Mouse (Mus musculus) forebrain, embryonic 13.5 days (tissue): ENCODE data around the gene B3gnt2. TPM values are rescaled to one million over a fixed set of nuclear protein-coding genes. Genes with fewer than 3 reads are reported as not detected.

Experiments
- ATAC-seq: fragments of 200-750 bp; cut with Nextera tagmentation; 2 replicates; pipeline ENCODE4 v1.8.0; 2017
- H3K27ac ChIP-seq: fragments of 300-500 bp; sonication (generic); 2 replicates; pipeline ENCODE4 v1.5.1; 2015; ENCODE audit warnings: inconsistent platforms, mild to moderate bottlenecking, moderate library complexity
- H3K27me3 ChIP-seq: fragments of 300-500 bp; sonication (generic); 2 replicates; pipeline ENCODE4 v1.6.1; 2015; ENCODE audit warnings: mild to moderate bottlenecking, inconsistent platforms
- H3K36me3 ChIP-seq: fragments of 300-500 bp; sonication (generic); 2 replicates; pipeline ENCODE4 v1.6.1; 2015; ENCODE audit warnings: mild to moderate bottlenecking, inconsistent platforms; ENCODE audit not compliant: poor library complexity, severe bottlenecking
- H3K4me1 ChIP-seq: fragments of 300-500 bp; sonication (generic); 2 replicates; pipeline ENCODE4 v1.6.1; 2015; ENCODE audit warnings: inconsistent platforms
- H3K4me2 ChIP-seq: fragments of 300-500 bp; sonication (generic); 2 replicates; pipeline ENCODE4 v1.6.1; 2015; ENCODE audit warnings: inconsistent platforms, mild to moderate bottlenecking, moderate library complexity
- H3K4me3 ChIP-seq: fragments of 300-500 bp; sonication (generic); 2 replicates; pipeline ENCODE4 v1.5.1; 2015; ENCODE audit warnings: mild to moderate bottlenecking, inconsistent platforms
- H3K9ac ChIP-seq: fragments of 300-500 bp; sonication (generic); 2 replicates; pipeline ENCODE4 v1.6.1; 2015; ENCODE audit warnings: mild to moderate bottlenecking, inconsistent platforms
- H3K9me3 ChIP-seq: fragments of 300-500 bp; sonication (generic); replicated peaks from 2 replicates; pipeline ENCODE4 v1.6.1; 2016; ENCODE audit warnings: inconsistent platforms
- whole genome bisulfite sequencing: fragments of 180-500 bp; shearing (Covaris S2); methylation state at CpG from one replicate; pipeline ENCODE4 v1.1.7; 2015; 5-methylcytosine and 5-hydroxymethylcytosine counted together
- polyA plus RNA-seq: library from polyadenylated mRNA; unstranded; fragments of >200 nt; fragmentation: Nextera tagmentation; extraction: Ambion mirVana; gene quantifications from 2 replicates; pipeline ENCODE4 v1.2.1, GENCODE M21; 2015

Gene B3gnt2
- polyA plus RNA-seq, 1 experiment from 2014 or later, result 2.2 TPM

DNA sequence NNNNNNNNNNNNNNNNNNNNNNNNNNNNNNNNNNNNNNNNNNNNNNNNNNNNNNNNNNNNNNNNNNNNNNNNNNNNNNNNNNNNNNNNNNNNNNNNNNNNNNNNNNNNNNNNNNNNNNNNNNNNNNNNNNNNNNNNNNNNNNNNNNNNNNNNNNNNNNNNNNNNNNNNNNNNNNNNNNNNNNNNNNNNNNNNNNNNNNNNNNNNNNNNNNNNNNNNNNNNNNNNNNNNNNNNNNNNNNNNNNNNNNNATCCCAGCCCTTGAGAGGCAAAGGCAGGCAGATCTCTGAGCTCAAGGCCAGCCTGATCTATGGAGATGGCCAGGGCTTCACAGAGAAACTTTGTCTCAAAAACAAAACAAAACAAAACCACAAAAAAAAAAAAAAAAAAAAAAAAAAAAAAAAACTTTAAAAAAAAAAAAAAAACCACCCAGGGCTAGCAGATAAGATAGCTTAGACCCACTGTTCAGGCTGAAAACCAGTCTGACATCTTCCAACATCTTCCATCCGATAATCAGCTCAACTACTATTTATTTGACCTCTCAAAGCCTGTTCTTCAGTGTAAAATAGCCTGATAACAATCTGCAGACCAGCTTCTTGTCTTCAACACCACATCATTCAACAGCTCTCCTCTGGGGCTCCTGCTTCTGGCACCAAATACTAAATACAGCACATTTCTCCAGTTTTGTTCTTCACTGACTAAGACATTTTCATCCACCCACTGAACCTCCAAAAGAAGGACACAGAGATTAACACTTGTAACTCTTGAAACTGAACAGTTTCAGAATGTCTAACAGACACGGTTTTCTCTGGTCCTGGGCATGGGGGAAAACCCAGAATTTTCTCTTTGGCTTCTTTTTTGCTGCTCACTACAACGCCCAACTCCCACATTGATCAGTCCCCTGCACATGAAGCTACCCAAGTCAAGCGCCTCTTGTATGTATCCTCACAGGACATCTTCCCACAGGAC is 15.7 kb downstream of the B3gnt2 start:
- ATAC-seq, result no peak
- H3K4me3 ChIP-seq, result no peak overlapping the region
- H3K27ac ChIP-seq, result no peak overlapping the region
- H3K9ac ChIP-seq, result no peak overlapping the region
- H3K36me3 ChIP-seq, result no peaks in the 10 kb centered on the region
- H3K4me1 ChIP-seq, result 0 out of 2 replicates have a peak, but pooled peaks cover 2% of the 10 kb centered on the region
- H3K27me3 ChIP-seq, result no peaks in the 10 kb centered on the region
- H3K4me2 ChIP-seq, result no peak overlapping the region
- WGBS, result 87% methylated on average over 4 of the region's 4 CpGs
- no peaks in the 10 kb centered on the region for H3K9me3 ChIP-seq

DNA sequence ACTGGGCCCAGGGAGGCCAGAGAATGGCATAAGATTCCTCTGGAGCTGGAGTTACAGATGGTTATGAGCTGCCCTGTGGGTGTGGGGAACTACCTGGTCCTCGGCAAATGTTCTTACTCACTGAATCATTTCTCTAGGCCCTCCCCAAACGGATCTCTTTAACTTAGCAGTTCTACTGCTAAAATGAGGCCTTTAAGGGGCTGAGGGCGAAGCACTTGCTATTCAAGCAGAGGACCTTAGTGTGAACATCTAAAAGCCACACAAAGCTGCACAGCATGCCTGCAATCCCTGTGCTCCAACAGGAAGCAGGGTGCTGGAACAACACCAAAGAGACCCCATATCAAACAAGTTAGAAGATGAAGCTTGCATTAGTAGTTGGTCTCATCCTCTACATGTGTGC is 21.3 kb downstream of the B3gnt2 start:
- 69% methylated on average over 3 of the region's 3 CpGs for WGBS
- no peak overlapping the region for H3K9ac ChIP-seq
- H3K27ac ChIP-seq, result no peak overlapping the region
- no peaks in the 10 kb centered on the region for H3K36me3 ChIP-seq
- no peaks in the 10 kb centered on the region for H3K27me3 ChIP-seq
- H3K4me2 ChIP-seq, result no peak overlapping the region
- ATAC-seq, result no peak
- H3K4me1 ChIP-seq, result no peaks in the 10 kb centered on the region
- no peaks in the 10 kb centered on the region for H3K9me3 ChIP-seq
- no peak overlapping the region for H3K4me3 ChIP-seq

DNA sequence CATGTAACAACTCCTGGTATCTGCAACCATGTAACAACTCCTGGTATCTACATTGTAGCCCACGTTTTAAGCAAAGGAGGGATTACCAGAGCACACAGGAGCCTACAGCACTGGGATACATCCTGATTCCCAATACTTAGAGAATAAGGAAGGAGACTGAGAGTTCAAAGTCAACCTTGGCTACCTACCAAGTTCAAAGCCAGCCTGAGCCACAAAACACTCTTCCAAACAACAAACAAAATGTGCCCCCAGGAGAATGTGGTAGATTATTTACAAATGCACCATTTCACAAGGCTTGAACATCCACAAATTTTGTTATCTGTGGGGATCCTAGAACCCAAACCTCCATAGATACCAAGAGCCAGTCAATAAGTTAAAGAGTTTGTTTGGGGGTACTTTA is 22.4 kb downstream of the B3gnt2 start:
- Histone ChIP-seq H3K4me3 (no peak overlapping the region), H3K4me1 (no peaks in the 10 kb centered on the region), H3K9me3 (no peaks in the 10 kb centered on the region), H3K36me3 (no peaks in the 10 kb centered on the region), H3K9ac (no peak overlapping the region), H3K27me3 (no peaks in the 10 kb centered on the region), H3K27ac (no peak overlapping the region), H3K4me2 (no peak overlapping the region)
- 61% methylated on average over 1 of the region's 1 CpGs for WGBS
- no peak for ATAC-seq

DNA sequence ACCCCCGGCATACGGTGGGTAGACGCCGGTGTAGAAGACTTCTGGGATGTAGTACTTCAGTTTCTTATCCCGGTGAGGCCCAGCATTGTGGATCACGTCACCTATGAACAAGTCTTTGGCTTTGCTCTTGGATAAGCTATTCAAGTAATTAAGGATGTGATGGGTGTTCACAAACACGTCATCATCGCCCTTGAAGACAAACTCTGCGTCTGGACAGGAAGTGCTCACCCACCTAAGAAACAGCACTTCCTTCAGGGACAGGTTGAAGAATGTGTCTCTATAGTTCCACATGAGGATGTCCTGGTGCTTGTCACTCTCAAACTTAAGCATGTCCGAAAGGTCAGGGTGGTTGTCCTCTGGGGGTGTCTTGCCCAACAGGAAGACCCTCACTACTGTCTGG is 24.5 kb downstream of the B3gnt2 start:
- WGBS, result 94% methylated on average over 10 of the region's 10 CpGs
- no peak overlapping the region for H3K4me2 ChIP-seq
- H3K9ac ChIP-seq, result no peak overlapping the region
- no peaks in the 10 kb centered on the region for H3K36me3 ChIP-seq
- no peak overlapping the region for H3K27ac ChIP-seq
- no peak for ATAC-seq
- no peak overlapping the region for H3K4me3 ChIP-seq
- no peaks in the 10 kb centered on the region for H3K27me3 ChIP-seq
- no peaks in the 10 kb centered on the region for H3K9me3 ChIP-seq
- no peaks in the 10 kb centered on the region for H3K4me1 ChIP-seq

DNA sequence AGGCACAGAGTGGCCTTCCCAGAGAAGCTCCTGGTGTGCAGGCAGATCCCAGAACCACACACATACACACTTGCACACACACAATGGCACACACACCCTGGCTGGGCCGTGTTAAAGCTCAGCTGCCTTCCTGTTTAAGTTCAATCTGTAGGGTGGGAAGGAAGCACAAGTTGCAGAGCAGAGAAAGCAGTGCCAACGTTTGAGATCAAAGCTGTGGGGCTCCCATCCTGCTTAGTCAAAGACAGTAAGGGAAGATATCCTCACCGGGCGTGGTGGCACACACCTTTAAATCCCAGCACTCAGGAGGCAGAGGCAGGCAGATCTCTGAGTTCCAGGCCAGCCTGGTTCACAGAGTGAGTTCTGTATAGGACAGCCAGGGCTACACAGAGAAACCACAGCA is 28.2 kb downstream of the B3gnt2 start:
- no peak overlapping the region for H3K27ac ChIP-seq
- no peaks in the 10 kb centered on the region for H3K27me3 ChIP-seq
- H3K4me1 ChIP-seq, result no peaks in the 10 kb centered on the region
- no peak for ATAC-seq
- 84% methylated on average over 4 of the region's 4 CpGs for WGBS
- H3K9ac ChIP-seq, result no peak overlapping the region
- H3K36me3 ChIP-seq, result no peaks in the 10 kb centered on the region
- H3K9me3 ChIP-seq, result no peaks in the 10 kb centered on the region
- H3K4me3 ChIP-seq, result no peak overlapping the region
- H3K4me2 ChIP-seq, result no peak overlapping the region

DNA sequence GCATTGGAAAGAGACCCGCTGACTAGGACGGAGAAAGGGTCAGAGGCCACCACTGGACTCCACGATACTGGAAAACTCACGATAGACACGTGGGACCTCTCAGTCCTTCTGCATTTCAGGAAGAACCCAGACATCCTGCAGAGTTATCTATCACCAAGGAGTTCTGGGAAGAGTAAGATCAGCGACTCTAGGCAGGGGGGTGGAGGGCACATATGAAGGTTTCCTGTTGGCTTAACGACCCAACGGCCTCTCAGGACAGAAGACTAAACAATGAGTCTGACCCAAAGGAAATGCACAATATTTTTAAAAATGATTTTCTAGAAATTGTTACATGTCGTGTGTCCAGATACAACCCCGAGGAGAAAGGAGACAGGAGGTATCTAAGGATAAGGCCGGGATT is 28.8 kb downstream of the B3gnt2 start:
- Histone ChIP-seq H3K36me3 (no peaks in the 10 kb centered on the region), H3K9ac (no peak overlapping the region), H3K4me1 (no peaks in the 10 kb centered on the region), H3K4me2 (no peak overlapping the region), H3K27ac (no peak overlapping the region), H3K27me3 (no peaks in the 10 kb centered on the region), H3K9me3 (no peaks in the 10 kb centered on the region), H3K4me3 (no peak overlapping the region)
- 89% methylated on average over 11 of the region's 11 CpGs for WGBS
- ATAC-seq, result no peak

DNA sequence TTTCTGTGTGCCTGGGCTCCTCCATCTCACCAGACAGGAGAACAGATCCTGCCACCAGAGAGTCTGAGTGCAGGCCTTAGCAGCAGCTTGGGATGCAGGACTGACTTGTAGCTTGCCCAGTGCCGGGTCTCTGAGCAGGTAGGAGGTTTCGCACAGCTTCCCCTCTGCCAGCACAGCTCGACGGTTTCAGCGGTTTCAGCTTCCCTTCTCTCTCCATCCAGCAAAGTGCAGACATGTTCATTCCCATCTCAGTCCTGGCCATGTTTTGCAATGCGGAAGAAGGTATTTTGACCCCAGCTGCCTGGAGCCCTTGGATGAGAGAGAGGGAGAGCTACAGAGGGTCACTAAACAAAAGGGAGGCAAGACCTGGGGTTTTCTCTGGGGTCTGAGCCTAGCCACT is 30.1 kb downstream of the B3gnt2 start:
- ATAC-seq, result no peak
- no peak overlapping the region for H3K27ac ChIP-seq
- H3K9me3 ChIP-seq, result no peaks in the 10 kb centered on the region

DNA sequence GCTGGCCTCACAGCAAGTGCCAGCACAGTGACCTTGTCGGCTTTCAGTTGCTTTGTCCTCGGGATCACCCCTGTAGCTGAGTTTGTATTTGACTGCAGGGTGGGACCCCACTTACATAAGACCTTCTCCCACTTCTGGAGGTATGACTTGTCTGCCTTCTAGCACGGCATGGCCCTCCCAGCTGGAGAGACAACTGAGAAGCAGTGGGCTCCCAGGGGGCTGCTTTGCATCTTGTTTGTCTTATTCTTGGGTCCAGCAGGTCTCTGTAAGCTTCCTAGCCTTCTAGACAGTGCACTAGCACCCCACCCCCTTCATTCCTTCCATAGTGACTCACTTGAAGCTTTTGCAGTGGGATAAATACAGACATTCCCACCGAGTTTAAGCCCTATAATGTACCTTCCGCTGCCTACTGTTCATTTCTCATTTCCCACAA is 30.6 kb downstream of the B3gnt2 start:
- Histone ChIP-seq H3K27me3 (no peaks in the 10 kb centered on the region), H3K4me3 (no peak overlapping the region), H3K36me3 (no peaks in the 10 kb centered on the region), H3K4me2 (no peak overlapping the region), H3K27ac (no peak overlapping the region), H3K9ac (no peak overlapping the region), H3K9me3 (no peaks in the 10 kb centered on the region), H3K4me1 (no peaks in the 10 kb centered on the region)
- no peak for ATAC-seq
- WGBS, result 46% methylated on average over 5 of the region's 5 CpGs

More for the DNA sequence above, 30.1 kb downstream of the B3gnt2 start:
- H3K4me2 ChIP-seq, result no peak overlapping the region
- no peaks in the 10 kb centered on the region for H3K4me1 ChIP-seq
- H3K27me3 ChIP-seq, result no peaks in the 10 kb centered on the region
- H3K36me3 ChIP-seq, result no peaks in the 10 kb centered on the region
- H3K4me3 ChIP-seq, result no peak overlapping the region
- WGBS, result 57% methylated on average over 6 of the region's 6 CpGs
- H3K9ac ChIP-seq, result no peak overlapping the region

DNA sequence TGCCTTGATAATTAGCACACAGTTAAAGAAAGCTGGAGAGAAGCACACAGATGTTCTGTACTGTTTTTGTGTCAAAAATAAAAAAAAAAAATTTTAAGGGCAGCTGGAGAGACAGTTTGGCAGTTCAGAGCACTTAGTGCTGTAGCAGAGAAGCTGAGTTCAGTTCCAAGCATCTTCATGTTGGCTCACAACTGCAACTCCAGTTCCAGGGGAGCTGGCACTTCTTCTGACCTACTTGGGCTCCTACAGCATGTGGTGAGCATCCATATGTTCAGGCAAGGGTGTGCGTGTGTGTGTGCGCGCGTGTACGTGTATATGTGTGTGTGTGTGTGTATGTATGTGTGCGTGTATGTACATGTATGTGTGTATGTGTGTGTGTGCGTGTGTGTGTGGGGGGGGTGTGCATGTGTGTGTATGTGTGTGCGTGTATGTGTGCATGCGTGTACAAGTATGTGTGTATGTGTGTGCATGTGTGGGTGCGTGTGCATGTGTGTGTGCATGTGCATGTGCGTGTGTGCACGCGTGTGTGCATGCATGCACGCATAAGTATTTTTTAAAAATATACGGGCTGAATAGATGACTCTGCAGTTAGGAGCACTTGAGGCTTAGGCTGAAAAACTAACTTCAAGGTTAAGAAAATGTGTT is 31.7 kb downstream of the B3gnt2 start:
- Histone ChIP-seq H3K36me3 (no peaks in the 10 kb centered on the region), H3K9ac (no peak overlapping the region), H3K9me3 (no peaks in the 10 kb centered on the region), H3K27ac (no peak overlapping the region), H3K4me1 (no peaks in the 10 kb centered on the region), H3K27me3 (no peaks in the 10 kb centered on the region), H3K4me3 (no peak overlapping the region), H3K4me2 (no peak overlapping the region)
- 95% methylated on average over 15 of the region's 15 CpGs for WGBS
- ATAC-seq, result peak; percentile 32; the same call in 1 of the 2 replicates

DNA sequence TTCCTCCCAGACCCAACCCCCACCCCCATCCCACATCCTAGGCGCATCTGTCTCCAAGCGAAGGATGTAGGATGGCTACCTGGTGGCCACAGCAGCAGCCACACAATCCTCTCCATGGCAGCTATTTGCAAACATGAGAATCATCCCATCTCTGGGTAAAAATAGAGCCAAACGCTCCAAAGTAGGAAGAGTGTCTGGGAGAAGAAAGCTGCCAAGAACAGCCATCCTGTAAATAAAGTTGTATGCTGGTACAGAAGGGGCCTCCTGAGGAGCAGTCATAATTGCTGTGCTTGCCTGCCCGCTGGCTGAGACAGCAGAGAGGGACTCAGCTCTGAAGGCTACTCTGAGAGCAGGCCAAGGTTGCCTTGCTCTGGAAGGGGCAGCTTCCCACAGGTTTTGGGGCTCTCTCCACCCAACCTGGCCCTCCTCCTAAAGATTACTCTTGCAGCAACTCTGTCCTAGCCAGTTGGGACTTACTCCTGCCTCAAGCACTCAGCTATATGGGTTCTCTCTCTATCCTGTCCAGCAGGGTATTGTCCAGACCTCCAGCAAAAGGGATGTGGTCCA is 33.2 kb downstream of the B3gnt2 start:
- no peaks in the 10 kb centered on the region for H3K36me3 ChIP-seq
- no peak overlapping the region for H3K9ac ChIP-seq
- no peak overlapping the region for H3K27ac ChIP-seq
- WGBS, result 89% methylated on average over 4 of the region's 4 CpGs
- no peak overlapping the region for H3K4me2 ChIP-seq
- no peaks in the 10 kb centered on the region for H3K27me3 ChIP-seq
- no peaks in the 10 kb centered on the region for H3K4me1 ChIP-seq
- no peak for ATAC-seq
- no peaks in the 10 kb centered on the region for H3K9me3 ChIP-seq
- H3K4me3 ChIP-seq, result no peak overlapping the region

DNA sequence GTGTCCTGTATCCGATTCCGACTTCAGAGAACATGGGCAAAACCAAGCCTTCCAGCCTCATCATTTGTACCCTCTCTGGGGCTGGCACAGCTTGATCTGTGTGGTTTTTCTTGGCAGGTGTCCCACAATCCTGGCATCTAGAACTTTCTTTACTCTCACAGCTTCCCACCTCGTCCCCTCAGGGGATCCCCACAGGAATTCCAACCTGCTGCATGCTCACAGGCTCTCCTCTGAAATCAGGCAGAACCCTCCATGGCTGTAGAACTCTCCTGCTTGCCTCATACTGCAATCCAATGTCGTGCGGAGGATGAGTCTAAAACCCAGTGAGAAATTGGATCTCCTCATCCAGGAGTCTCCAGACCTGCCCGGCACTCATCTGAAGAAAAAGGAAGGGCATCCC is 34.1 kb downstream of the B3gnt2 start:
- WGBS, result 89% methylated on average over 6 of the region's 6 CpGs

DNA sequence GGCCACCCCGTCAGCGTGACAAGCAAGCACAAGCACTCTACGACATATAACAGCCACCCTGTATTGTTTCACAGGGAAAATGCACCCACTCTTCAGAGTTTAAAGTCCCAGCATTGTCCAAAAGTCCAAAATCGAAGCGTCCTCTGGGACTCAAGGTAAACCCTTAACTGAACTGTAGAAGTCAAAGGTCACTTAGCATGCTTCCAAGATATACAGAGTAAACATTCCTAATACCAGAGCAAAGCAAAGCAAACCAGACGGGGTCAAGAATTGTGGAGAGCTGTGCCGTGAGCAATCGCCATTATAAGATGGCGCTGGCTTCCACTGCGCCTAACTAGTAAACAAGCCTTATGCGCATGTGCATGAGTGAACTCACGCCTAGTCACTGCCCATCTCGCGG is 34.7 kb downstream of the B3gnt2 start:
- H3K4me2 ChIP-seq, result no peak overlapping the region
- H3K27me3 ChIP-seq, result no peaks in the 10 kb centered on the region
- H3K4me3 ChIP-seq, result no peak overlapping the region
- H3K27ac ChIP-seq, result no peak overlapping the region
- no peak for ATAC-seq
- no peak overlapping the region for H3K9ac ChIP-seq
- 95% methylated on average over 14 of the region's 14 CpGs for WGBS
- no peaks in the 10 kb centered on the region for H3K9me3 ChIP-seq
- H3K36me3 ChIP-seq, result no peaks in the 10 kb centered on the region
- no peaks in the 10 kb centered on the region for H3K4me1 ChIP-seq

More for the DNA sequence above, 34.1 kb downstream of the B3gnt2 start:
- H3K4me1 ChIP-seq, result no peaks in the 10 kb centered on the region
- no peaks in the 10 kb centered on the region for H3K27me3 ChIP-seq
- H3K36me3 ChIP-seq, result no peaks in the 10 kb centered on the region
- no peak overlapping the region for H3K27ac ChIP-seq
- no peak overlapping the region for H3K4me3 ChIP-seq
- no peak overlapping the region for H3K4me2 ChIP-seq
- no peaks in the 10 kb centered on the region for H3K9me3 ChIP-seq
- H3K9ac ChIP-seq, result no peak overlapping the region
- ATAC-seq, result no peak
